Mouse (Mus musculus): ENCODE measurements at regions not wholly inside any gene's neighbourhood (a gene's known extent, or its start where the extent isn't known, plus 50 kb on each side); places are given as distances from the start of the nearest gene placed in this dataset.

DNA sequence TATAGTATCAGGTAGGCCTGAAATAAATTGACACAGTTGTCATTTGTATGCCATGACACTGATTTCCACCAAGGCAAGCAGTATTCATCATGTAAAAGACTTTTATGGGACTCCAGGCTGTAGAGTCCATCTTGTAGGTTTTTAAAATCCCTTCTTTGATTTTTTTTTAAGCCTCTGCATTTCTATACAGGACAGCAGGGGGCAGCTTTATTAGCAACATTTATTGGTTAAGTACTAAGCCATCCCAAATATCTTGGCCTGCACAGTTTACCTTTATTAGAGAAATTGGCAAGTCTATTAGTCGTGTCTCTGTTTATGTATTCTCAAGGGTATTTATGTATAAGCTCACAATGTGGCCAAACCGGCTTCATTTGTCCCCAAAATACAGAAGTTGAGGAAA is 125.6 kb upstream of the Med14 start:
- H3K27ac ChIP-seq: no peak overlapping the region
- DNase-seq (ENCODE audit: extremely low spot score in 1 of 2, low spot score in 2 of 2): no peak
- intact Hi-C loops (cut with DNase I): no loop called here

GRCm38 (mm10) chrX:12886160-12887048 is 124.5 kb upstream of the Med14 start:
- no peak overlapping the region for H3K4me3 ChIP-seq
- TF ChIP-seq CTCF (IDR thresholded peaks at IDR 0.05): no peak
- intact Hi-C loops (cut with DNase I): no loop called here
- no peak overlapping the region for H3K27ac ChIP-seq
- no peak for DNase-seq (ENCODE audit: extremely low spot score in 1 of 2, low spot score in 2 of 2)

More for the DNA sequence above, 125.6 kb upstream of the Med14 start:
- TF ChIP-seq CTCF (IDR thresholded peaks at IDR 0.05): peak; percentile 14
- H3K4me3 ChIP-seq: no peak overlapping the region

- no peak for DNase-seq (ENCODE audit: extremely low spot score in 1 of 2, low spot score in 2 of 2)
- no peak overlapping the region; the same call in 1 of the 2 replicates for H3K27ac ChIP-seq
- H3K4me3 ChIP-seq: no peak overlapping the region
- TF ChIP-seq CTCF (IDR thresholded peaks at IDR 0.05): no peak
- intact Hi-C loops (cut with DNase I): loop anchor here (5.0 to 10.0 kb wide), 2 partner anchors 163 to 204 kb away; partner anchors contain the start of gene 1810030O07Rik
Measured at GRCm38 (mm10) chrX:12879233-12879632, 117.4 kb upstream of the Med14 start.

DNA sequence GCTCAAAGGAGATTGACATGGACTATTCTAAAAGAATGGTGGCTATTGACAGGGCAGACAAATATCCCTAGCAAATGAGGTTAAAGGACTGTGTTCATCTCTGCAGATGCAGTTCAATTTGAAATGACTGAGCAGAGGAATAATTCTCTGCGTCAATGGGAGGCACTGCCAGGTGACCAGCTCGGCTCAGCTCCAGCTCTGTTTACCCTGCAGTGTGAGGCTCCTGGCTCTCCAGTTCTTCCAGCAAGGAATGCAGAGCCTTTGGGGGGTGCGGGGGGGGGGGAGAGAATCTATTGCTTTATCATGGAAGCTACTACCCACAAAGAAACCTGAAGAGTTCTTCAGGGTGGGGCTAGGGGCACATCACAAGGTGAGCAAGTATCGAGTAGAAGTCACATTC is 115.6 kb upstream of the Med14 start:
- no peak for DNase-seq (ENCODE audit: extremely low spot score in 1 of 2, low spot score in 2 of 2)
- no peak for TF ChIP-seq CTCF (IDR thresholded peaks at IDR 0.05)
- intact Hi-C loops (cut with DNase I): loop anchor here (5.0 to 10.0 kb wide), 2 partner anchors 165 to 203 kb away; partner anchors contain the start of gene 1810030O07Rik
- peak overlapping the region; percentile 72 for H3K27ac ChIP-seq
- H3K4me3 ChIP-seq: no peak overlapping the region

DNA sequence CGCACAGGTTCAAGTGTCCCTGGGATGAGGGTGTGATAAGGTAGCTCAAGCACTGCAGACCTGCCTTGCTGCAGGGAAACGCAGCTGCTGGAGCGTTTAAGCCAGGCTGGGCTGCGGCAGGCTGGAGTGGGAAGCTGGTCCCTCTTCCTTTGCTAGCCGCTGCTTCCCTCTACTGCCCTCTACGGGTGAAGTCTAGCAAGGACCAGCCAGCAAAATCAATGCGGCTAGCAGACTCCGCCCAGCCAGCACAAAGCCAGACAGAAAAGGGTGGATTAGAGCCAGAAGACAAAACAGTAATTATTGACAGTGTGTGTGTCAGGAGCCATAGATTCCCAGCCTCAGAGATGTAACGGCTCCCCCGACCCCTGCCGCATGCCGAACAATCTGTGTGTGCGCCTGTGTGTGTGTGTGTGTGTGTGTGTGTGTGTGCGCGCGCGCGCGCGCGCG is 111.8 kb upstream of the Med14 start:
- TF ChIP-seq CTCF (IDR thresholded peaks at IDR 0.05): peak; percentile 76
- peak; percentile 74 to 80 for DNase-seq (ENCODE audit: extremely low spot score in 1 of 2, low spot score in 2 of 2)
- peak overlapping the region; percentile 43 for H3K4me3 ChIP-seq
- intact Hi-C loops (cut with DNase I): loop anchor here (5.0 to 10.0 kb wide), 2 partner anchors 199 kb away; partner anchors contain the start of genes 1810030O07Rik and Usp9x
- H3K27ac ChIP-seq: peak overlapping the region; percentile 76

DNA sequence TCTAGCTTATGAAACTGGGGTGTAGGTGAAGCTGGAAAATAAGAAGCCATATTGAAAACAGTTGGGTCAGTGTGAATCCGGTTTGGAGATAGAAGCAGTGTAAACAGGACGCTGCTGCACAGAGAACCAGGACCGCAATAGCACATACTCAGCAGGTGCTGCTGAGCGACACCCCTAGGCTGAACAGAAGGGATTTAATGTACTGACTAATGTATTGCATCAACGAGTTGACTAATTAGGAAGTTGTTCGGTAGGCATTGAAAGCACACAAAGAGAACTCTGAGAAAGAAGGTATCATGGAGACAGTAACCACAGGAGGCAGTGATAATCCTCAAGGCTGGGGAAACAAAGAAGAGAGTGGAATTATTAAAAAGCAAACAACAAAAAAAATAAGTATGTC is 111.4 kb upstream of the Med14 start:
- peak overlapping the region; percentile 76 for H3K27ac ChIP-seq
- TF ChIP-seq CTCF (IDR thresholded peaks at IDR 0.05): no peak
- peak overlapping the region; percentile 43 for H3K4me3 ChIP-seq
- intact Hi-C loops (cut with DNase I): loop anchor here (5.0 to 10.0 kb wide), 2 partner anchors 198 to 199 kb away; partner anchors contain the start of genes 1810030O07Rik and Usp9x
- DNase-seq (ENCODE audit: extremely low spot score in 1 of 2, low spot score in 2 of 2): no peak

GRCm38 (mm10) chrX:12866885-12867498 is 105.1 kb upstream of the Med14 start:
- Histone ChIP-seq H3K4me3 (no peak overlapping the region), H3K27ac (no peak overlapping the region)
- intact Hi-C loops (cut with DNase I): no loop called here
- DNase-seq (ENCODE audit: extremely low spot score in 1 of 2, low spot score in 2 of 2): no peak
- TF ChIP-seq CTCF (IDR thresholded peaks at IDR 0.05): no peak

GRCm38 (mm10) chrX:12866176-12866575 is 104.3 kb upstream of the Med14 start:
- Histone ChIP-seq H3K4me3 (no peak overlapping the region), H3K27ac (no peak overlapping the region)
- intact Hi-C loops (cut with DNase I): no loop called here
- TF ChIP-seq CTCF (IDR thresholded peaks at IDR 0.05): no peak
- no peak for DNase-seq (ENCODE audit: extremely low spot score in 1 of 2, low spot score in 2 of 2)

DNA sequence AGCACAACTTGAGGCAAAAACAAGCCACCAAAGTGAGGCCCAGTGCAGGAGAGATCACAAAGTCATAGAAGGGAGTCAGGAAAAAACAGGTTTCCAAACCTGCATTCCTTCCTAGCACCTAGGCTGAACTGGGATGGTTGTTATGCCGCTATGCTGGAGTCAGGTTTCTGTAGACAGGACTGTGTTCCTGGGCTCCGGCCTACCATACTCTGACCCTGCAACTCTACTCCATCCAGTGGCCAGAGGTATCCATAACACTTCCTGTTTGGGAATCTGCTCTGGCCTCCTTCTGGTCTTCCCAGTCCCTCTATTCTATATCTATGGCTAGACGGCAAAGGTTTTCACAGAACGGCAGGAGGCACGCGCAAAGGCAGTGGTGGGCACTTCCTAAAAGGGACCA is 98.3 kb upstream of the Med14 start:
- TF ChIP-seq CTCF (IDR thresholded peaks at IDR 0.05): no peak; the same call in 1 of the 2 replicates

GRCm38 (mm10) chrX:12858757-12859156 is 96.9 kb upstream of the Med14 start:
- TF ChIP-seq CTCF (IDR thresholded peaks at IDR 0.05): no peak
- DNase-seq (ENCODE audit: extremely low spot score in 1 of 2, low spot score in 2 of 2): no peak
- Histone ChIP-seq H3K27ac (peak overlapping the region; percentile 38; the same call in 1 of the 2 replicates), H3K4me3 (no peak overlapping the region; the same call in 1 of the 2 replicates)
- intact Hi-C loops (cut with DNase I): no loop called here

More for the DNA sequence above, 98.3 kb upstream of the Med14 start:
- no peak for DNase-seq (ENCODE audit: extremely low spot score in 1 of 2, low spot score in 2 of 2)
- intact Hi-C loops (cut with DNase I): no loop called here
- Histone ChIP-seq H3K27ac (no peak overlapping the region), H3K4me3 (no peak overlapping the region)

GRCm38 (mm10) chrX:12857881-12858755 is 96.2 kb upstream of the Med14 start:
- Histone ChIP-seq H3K27ac (peak overlapping the region; percentile 38; the same call in 1 of the 2 replicates), H3K4me3 (peak overlapping the region; percentile 41)
- intact Hi-C loops (cut with DNase I): no loop called here
- peak; percentile 17 to 19 for DNase-seq (ENCODE audit: extremely low spot score in 1 of 2, low spot score in 2 of 2)
- TF ChIP-seq CTCF (IDR thresholded peaks at IDR 0.05): no peak
